Mouse (Mus musculus) liver, embryonic 14.5 days (tissue): Measurements from ENCODE around the gene Cx3cl1.

ENCODE experiments used
- CTCF ChIP-seq: IDR thresholded peaks from 2 replicates; pipeline ENCODE4 v1.5.1; 2016; ENCODE audit warnings: antibody characterized with exemption, low read depth, control low read depth
- EP300 ChIP-seq: IDR thresholded peaks from 2 replicates; pipeline ENCODE4 v1.6.1; 2016; ENCODE audit warnings: antibody characterized with exemption, low read depth

- 0 out of 2 replicates have a peak, but pooled peaks have one; percentile 3 for TF ChIP-seq CTCF
- peak; percentile 100 for TF ChIP-seq EP300
Measured at GRCm38 (mm10) chr8:94787524-94788501, 16.0 kb downstream of the Cx3cl1 start.
